Mouse (Mus musculus): ENCODE data around the gene Sowaha. TPM values are rescaled to one million over a fixed set of nuclear protein-coding genes. Genes with fewer than 3 reads are reported as not detected.
"Not testable (repeated sequence)": the region's sequence is repeated elsewhere in the genome, so short reads cannot be mapped to it uniquely, and the experiment has no call there.

Sowaha gene
- polyA plus RNA-seq, 1 experiment from 2014 or later: 11.0 TPM

DNA sequence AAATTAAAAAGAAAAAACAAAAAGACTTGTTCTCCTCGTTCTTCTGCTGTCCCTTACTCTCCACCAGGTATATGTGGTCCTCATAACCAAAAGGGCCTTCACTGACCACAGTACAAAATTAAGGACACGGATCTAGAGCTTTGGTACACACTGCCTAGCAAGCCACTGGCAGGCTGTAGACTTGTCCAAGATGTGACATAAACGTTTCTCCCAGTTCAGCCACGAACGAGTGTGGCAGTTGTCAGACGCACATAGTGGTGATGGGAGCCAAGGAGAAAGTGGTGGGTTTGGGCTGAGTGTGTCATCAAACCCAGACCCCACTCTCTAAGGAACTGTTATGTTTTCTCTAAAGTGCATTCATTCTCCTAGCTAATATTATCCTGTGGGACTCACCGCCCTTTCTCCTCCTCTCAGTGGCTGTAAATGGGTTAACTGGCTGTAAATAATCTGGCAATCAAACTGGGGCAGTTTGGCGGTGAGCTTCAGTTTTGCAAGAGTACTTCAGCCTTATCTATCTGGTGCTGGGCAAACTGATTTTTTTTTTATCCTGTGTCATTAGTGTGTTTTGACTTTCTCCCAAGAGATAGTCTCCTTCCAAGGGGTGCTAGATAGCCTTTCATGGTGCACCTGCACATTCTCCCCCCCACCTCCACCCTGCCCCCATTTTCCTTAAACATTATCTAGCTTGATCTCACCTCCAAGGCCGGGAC, 48.6 kb downstream of the Sowaha start:
- Histone ChIP-seq H3K36me3 (peaks cover 20% of the 10 kb centered on the region), H3K9ac (peak overlapping the region; percentile 61), H3K9me3 (replicated peaks) (no peaks in the 10 kb centered on the region), H3K4me1 (replicated peaks) (peaks cover 52% of the 10 kb centered on the region), H3K4me2 (peak overlapping the region; percentile 85), H3K27me3 (no peaks in the 10 kb centered on the region), H3K27ac (peak overlapping the region; percentile 88), H3K4me3 (replicated peaks) (peak overlapping the region; percentile 84)
- peak; percentile 36 for DNase-seq
- peak; percentile 25 for ATAC-seq (ENCODE audit: low read depth)
- 6% methylated on average over 9 of the region's 9 CpGs for WGBS (ENCODE audit: insufficient replicate concordance)

GRCm38 (mm10) chr11:53430670-53431346, 49.3 kb downstream of the Sowaha start, which contains the start of the genes Uqcrq and Gdf9:
Uqcrq (minus strand) TSS chr11:53430831.
Gdf9 (plus strand) TSS chr11:53431023.
- Histone ChIP-seq H3K9ac (peak within 1 kb of the TSS; percentile 89), H3K4me3 (replicated peaks) (peak within 1 kb of the TSS; percentile 84), H3K27ac (peak within 1 kb of the TSS; percentile 88), H3K4me2 (peak within 1 kb of the TSS; percentile 85), H3K4me1 (replicated peaks) (peaks cover 52% of the 10 kb centered on the region), H3K27me3 (no peaks in the 10 kb centered on the region), H3K9me3 (replicated peaks) (no peaks in the 10 kb centered on the region), H3K36me3 (peaks cover 20% of the 10 kb centered on the region)
- under 1% methylated on average over 44 of the region's 44 CpGs for WGBS (ENCODE audit: insufficient replicate concordance)
- peak; percentile 90 for ATAC-seq (ENCODE audit: low read depth)
- peak; percentile 100 for DNase-seq

GRCm38 (mm10) chr11:53430300-53430669, 49.8 kb downstream of the Sowaha start:
- peak overlapping the region; percentile 89 for H3K9ac ChIP-seq
- H3K4me3 ChIP-seq (replicated peaks): peak overlapping the region; percentile 84
- no peaks in the 10 kb centered on the region for H3K27me3 ChIP-seq
- H3K36me3 ChIP-seq: peaks cover 20% of the 10 kb centered on the region
- DNase-seq (no peak), ATAC-seq (ENCODE audit: low read depth) (peak; percentile 34)
- peak overlapping the region; percentile 85 for H3K4me2 ChIP-seq
- H3K4me1 ChIP-seq (replicated peaks): peaks cover 54% of the 10 kb centered on the region
- H3K9me3 ChIP-seq (replicated peaks): no peaks in the 10 kb centered on the region
- peak overlapping the region; percentile 88 for H3K27ac ChIP-seq
- WGBS (ENCODE audit: insufficient replicate concordance): under 1% methylated on average over 34 of the region's 34 CpGs

- peak overlapping the region; percentile 84 for H3K4me3 ChIP-seq (replicated peaks)
- H3K27ac ChIP-seq: peak overlapping the region; percentile 88; the same call in 1 of the 2 replicates
- H3K9me3 ChIP-seq (replicated peaks): no peaks in the 10 kb centered on the region
- no peaks in the 10 kb centered on the region for H3K27me3 ChIP-seq
- DNase-seq (no peak), ATAC-seq (ENCODE audit: low read depth) (no peak)
- peak overlapping the region; percentile 85 for H3K4me2 ChIP-seq
- peaks cover 58% of the 10 kb centered on the region for H3K4me1 ChIP-seq (replicated peaks)
- peak overlapping the region; percentile 89 for H3K9ac ChIP-seq
- H3K36me3 ChIP-seq: peaks cover 20% of the 10 kb centered on the region
Observed at GRCm38 (mm10) chr11:53429182-53429581, 50.9 kb downstream of the Sowaha start.

GRCm38 (mm10) chr11:53428716-53429057, 51.4 kb downstream of the Sowaha start:
- DNase-seq: no peak
- Histone ChIP-seq H3K4me3 (replicated peaks) (no peak overlapping the region), H3K4me2 (no peak overlapping the region), H3K27ac (no peak overlapping the region), H3K4me1 (replicated peaks) (peaks cover 56% of the 10 kb centered on the region), H3K36me3 (peaks cover 20% of the 10 kb centered on the region), H3K9me3 (replicated peaks) (no peaks in the 10 kb centered on the region), H3K27me3 (no peaks in the 10 kb centered on the region), H3K9ac (no peak overlapping the region)
- WGBS (ENCODE audit: insufficient replicate concordance): 80% methylated on average over 5 of the region's 5 CpGs
- ATAC-seq (ENCODE audit: low read depth): no peak

DNA sequence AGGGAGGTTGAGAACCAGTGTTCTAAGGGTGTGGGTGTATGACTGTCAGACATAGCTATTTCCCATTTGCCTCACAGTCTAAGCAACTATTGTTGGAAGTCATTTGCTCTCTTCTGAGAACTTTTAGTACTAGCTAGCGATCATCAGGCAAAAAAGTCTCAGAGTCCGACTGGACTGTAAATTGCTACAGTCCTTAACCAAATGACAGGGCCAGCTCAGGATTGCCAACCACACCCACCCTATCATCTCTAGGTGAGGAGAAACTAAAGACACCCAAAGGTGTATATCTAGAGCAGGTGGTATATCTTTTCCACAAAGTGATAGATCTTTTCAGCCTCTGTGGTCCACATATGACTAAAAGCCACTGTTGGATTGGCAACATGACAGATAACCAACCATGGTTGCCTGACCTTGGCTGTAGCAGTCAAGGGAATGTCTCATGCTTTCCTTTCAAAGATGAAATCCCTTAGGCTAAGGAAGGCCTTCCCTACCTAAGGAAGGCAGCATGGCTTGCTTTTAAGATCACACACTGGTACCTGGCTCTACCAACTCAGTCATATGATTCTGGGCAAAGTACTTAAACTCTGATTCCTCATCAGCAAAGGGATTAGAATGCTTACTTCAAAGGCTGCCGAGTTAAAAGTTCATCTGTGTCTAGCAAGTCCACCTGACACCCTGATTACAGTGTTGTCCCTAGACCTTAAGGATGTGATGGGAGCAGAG, 51.9 kb downstream of the Sowaha start:
- ATAC-seq (ENCODE audit: low read depth): no peak
- Histone ChIP-seq H3K4me3 (replicated peaks) (no peak overlapping the region), H3K4me1 (replicated peaks) (peaks cover 51% of the 10 kb centered on the region), H3K9me3 (replicated peaks) (no peaks in the 10 kb centered on the region), H3K36me3 (peaks cover 20% of the 10 kb centered on the region), H3K9ac (no peak overlapping the region), H3K27ac (no peak overlapping the region), H3K4me2 (no peak overlapping the region), H3K27me3 (no peaks in the 10 kb centered on the region)
- WGBS (ENCODE audit: insufficient replicate concordance): 81% methylated on average over 3 of the region's 3 CpGs
- DNase-seq: no peak

DNA sequence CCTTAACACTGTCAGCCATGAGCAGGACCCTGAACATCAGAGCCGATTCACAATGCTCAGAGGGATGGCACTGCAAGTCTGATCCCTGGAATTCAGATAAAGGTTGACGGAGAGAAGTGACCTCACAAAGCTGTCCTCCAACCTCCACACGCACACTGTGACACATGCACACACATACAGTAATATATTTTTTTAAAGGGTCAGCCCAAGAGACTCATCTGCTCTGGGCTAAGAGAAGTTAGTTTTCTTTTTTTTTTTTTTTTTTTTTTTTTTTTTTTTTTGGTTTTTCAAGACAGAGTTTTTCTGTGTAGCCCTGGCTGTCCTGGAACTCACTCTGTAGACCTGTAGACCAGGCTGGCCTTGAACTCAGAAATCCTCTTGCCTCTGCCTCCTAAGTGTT, 53.2 kb downstream of the Sowaha start:
- H3K4me2 ChIP-seq; H3K27me3 ChIP-seq; H3K9ac ChIP-seq; H3K4me3 ChIP-seq (replicated peaks); ATAC-seq (ENCODE audit: low read depth); H3K27ac ChIP-seq; DNase-seq; H3K9me3 ChIP-seq (replicated peaks): not testable (repeated sequence)
- WGBS (ENCODE audit: insufficient replicate concordance): 83% methylated on average over 3 of the region's 3 CpGs
- peaks cover 38% of the 10 kb centered on the region for H3K4me1 ChIP-seq (replicated peaks)
- H3K36me3 ChIP-seq: peaks cover 20% of the 10 kb centered on the region

Other genes starting within 250 kb of the Sowaha start
- gene Hspa4, start 179.8 kb downstream of the Sowaha start, polyA plus RNA-seq (2015; fragmentation: Nextera tagmentation; extraction: Ambion mirVana): 67.8 and 84.7 TPM in 2 replicates
- gene Zcchc10, start 155.6 kb downstream of the Sowaha start, polyA plus RNA-seq (2015; fragmentation: Nextera tagmentation; extraction: Ambion mirVana): 15.1 and 18.9 TPM in 2 replicates
- 6.5 and 9.4 TPM in 2 replicates for gene Aff4, start 129.4 kb downstream of the Sowaha start, polyA plus RNA-seq (2015; fragmentation: Nextera tagmentation; extraction: Ambion mirVana)
- gene Leap2, start 57.1 kb downstream of the Sowaha start, polyA plus RNA-seq (2015; fragmentation: Nextera tagmentation; extraction: Ambion mirVana): 11.3 and 13.8 TPM in 2 replicates
- gene Uqcrq, start 49.4 kb downstream of the Sowaha start, polyA plus RNA-seq (2015; fragmentation: Nextera tagmentation; extraction: Ambion mirVana): 611 and 667 TPM in 2 replicates
- gene Gdf9, start 49.3 kb downstream of the Sowaha start, polyA plus RNA-seq (2015; fragmentation: Nextera tagmentation; extraction: Ambion mirVana): 0.12 and 0.28 TPM in 2 replicates
- gene Gm10447, start 23.2 kb downstream of the Sowaha start, polyA plus RNA-seq (2015; fragmentation: Nextera tagmentation; extraction: Ambion mirVana): 0.07 TPM in 2 replicates
- gene Shroom1, start 23.1 kb downstream of the Sowaha start, polyA plus RNA-seq (2015; fragmentation: Nextera tagmentation; extraction: Ambion mirVana): 1.5 and 1.6 TPM in 2 replicates
- not detected in 2 replicates for gene Gm9837, start 9.8 kb downstream of the Sowaha start, polyA plus RNA-seq (2015; fragmentation: Nextera tagmentation; extraction: Ambion mirVana)
- 0.53 and 0.59 TPM in 2 replicates for gene Gm9945, start 108 bp downstream of the Sowaha start, polyA plus RNA-seq (2015; fragmentation: Nextera tagmentation; extraction: Ambion mirVana)
- 21.9 and 26.6 TPM in 2 replicates for gene Sept8, start 39.0 kb upstream of the Sowaha start, polyA plus RNA-seq (2015; fragmentation: Nextera tagmentation; extraction: Ambion mirVana)
- gene Kif3a, start 87.1 kb upstream of the Sowaha start, polyA plus RNA-seq (2015; fragmentation: Nextera tagmentation; extraction: Ambion mirVana): 13.3 and 13.8 TPM in 2 replicates
- gene Il4, start 138.4 kb upstream of the Sowaha start, polyA plus RNA-seq (2015; fragmentation: Nextera tagmentation; extraction: Ambion mirVana): 0.60 and 0.82 TPM in 2 replicates
- not detected in 2 replicates for gene Il13, start 154.4 kb upstream of the Sowaha start, polyA plus RNA-seq (2015; fragmentation: Nextera tagmentation; extraction: Ambion mirVana)
- gene Rad50, start 227.0 kb upstream of the Sowaha start, polyA plus RNA-seq (2015; fragmentation: Nextera tagmentation; extraction: Ambion mirVana): 19.5 and 24.1 TPM in 2 replicates
- not detected in 2 replicates for gene Il5, start 240.5 kb upstream of the Sowaha start, polyA plus RNA-seq (2015; fragmentation: Nextera tagmentation; extraction: Ambion mirVana)